Mouse (Mus musculus) kidney, postnatal 36 days (tissue): Measurements from ENCODE around the gene Mx1.

Experiments
- DNase-seq, 2 experiments: peaks; one replicate each; pipeline ENCODE4 v3.0.0; 2021 to 2022; ENCODE audit warnings: mixed read lengths in 2 of 2

Mx1 gene

GRCm38 (mm10) chr16:97462481-97463181, at the start of gene Mx1:
Gene Mx1 (minus strand): TSS chr16:97462907.
- DNase-seq: peak in 1 of 2 experiments; percentile 14

DNA sequence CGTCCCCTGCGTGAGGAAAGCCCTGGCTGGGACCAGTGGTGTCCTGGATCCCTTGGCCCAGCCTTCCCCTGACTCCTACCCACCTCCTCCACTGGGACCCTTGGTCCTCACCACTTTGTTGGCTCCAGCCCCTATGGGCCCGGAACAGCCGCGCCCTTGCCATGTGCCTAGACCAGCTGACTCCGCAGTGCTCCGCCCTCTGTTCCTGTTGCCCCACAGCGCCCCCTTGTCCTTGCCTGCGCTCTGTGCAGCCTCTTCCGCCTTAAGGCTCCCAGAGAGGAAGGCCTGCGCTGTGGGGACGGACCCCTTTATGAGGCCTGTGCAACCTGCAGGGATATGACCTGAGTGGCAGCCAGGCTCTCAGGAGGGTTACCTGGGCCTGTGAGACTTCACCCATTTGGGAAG, 49.6 kb upstream of the Mx1 start:
- no peak for DNase-seq

DNA sequence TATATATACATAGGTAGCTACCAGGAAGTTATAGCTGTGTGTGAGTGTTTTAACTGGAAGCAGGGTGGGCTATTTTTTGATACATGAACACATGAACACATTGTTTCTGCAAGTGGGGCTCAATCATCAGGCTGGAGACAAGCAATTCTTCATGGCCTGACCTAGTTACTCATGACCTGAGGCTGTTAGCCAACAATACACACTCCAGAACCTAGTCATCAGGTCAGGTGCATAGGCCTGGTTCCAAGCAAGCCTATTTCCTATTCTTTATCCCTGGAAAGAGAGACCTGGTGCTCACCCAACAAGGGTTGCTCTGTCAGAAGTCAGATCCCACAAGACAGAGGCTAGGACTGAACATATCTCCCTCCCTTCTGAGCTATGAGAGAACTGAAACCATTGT, 48.8 kb upstream of the Mx1 start:
- DNase-seq: no peak

DNA sequence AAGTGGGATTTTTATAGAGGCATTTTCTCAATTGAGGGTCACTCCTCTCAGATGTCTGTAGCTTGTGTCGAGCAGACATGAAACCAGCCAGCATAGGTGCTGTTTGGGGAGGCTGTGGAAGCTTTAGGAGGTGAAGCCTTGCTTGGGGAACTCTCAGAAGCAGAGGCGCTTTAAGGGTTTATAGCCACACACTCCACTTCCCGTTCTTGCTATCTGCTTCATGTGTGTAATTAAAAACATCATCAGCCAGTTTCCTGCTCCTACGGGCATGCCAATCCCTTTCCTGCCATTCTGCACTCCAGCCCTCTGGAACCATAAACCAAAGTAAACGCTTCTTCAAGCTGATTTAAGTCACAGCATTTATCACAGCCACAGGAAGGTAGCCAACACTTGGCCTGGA, 48.1 kb upstream of the Mx1 start:
- no peak for DNase-seq

- DNase-seq: no peak
These were observed 45.1 kb upstream of the Mx1 start for GRCm38 (mm10) chr16:97507783-97508182.

- peak; percentile 5 to 17 for DNase-seq
These were observed 42.1 kb upstream of the Mx1 start for GRCm38 (mm10) chr16:97504793-97505192.

DNA sequence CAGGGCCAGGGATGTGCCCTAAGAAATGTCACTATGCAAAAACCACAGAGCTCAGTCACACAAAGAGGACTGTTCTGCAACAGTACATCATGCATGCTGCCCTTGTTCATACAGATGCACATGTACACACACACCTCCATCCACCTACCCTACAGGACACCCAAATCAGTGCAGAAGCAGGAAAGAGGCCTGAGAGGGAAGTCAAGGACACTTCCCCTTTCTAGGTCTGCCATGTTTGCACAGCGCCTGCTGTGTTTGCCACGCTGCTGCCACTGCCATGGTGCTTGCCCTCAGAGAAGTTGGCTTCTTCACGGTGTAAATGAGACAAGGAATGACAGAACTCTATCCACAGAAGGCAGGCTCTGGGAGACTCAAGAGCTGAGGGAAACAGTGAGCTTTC, 41.1 kb upstream of the Mx1 start:
- DNase-seq: no peak

DNA sequence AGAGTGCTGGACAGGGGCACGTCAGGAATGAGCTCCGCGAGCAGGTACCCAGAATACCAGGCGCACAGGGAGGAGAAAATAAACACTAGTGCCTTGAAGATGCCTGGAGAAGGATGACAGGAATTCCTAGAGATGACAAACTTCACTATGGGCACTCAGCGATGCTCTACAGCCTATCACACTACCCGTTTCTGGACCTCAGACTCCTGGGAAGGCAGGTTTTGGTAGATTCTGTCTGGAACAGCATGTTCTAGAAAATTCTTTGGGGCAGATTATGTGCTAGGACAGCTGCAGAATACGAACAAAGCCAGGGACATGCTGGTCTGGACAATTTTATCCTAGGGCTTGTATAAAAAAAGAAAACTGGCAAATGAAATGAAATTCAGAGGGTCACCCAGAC, 38.2 kb upstream of the Mx1 start:
- DNase-seq: no peak

- no peak for DNase-seq
These were observed 36.7 kb upstream of the Mx1 start for GRCm38 (mm10) chr16:97499450-97499849.

DNA sequence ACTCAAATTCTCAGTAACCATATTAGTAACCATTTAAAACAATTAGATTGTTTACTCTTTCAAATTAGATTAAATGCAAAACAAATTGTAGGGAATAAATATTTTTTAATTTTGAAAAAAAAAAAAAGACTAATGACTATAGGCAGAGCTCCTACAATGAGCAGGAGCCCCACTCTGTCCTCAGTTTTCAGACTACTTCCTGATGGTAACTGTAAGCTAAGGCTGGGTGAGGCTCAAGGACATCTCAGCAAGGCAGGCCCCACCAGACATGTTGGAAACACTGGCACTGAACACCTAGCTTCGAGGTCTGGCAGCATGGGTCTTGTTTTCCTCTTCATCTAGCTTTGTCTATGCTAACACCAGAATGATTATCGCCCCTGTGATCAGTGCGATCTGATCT, 35.4 kb upstream of the Mx1 start:
- DNase-seq: no peak

DNA sequence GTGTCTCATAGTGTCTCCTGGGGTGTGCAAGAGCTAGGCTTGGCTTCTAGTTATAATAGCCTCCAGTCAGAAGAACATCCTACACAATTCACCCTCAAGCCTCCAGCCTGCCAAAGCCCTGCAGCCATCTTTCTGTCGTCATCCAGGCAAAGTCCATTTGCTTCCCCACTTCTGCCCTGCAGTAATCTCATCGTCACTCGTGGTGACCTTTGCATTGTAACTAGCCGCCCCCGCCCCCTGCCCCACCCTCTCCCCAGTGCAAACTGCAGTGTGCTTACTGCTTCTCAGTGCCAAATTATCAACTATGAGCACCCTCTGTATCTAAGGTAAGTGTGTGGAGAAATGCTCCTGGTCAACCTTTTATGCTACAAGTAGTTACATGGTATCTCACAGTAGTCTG, 35.0 kb upstream of the Mx1 start:
- no peak for DNase-seq

GRCm38 (mm10) chr16:97496026-97496425, 33.3 kb upstream of the Mx1 start:
- DNase-seq: no peak

DNA sequence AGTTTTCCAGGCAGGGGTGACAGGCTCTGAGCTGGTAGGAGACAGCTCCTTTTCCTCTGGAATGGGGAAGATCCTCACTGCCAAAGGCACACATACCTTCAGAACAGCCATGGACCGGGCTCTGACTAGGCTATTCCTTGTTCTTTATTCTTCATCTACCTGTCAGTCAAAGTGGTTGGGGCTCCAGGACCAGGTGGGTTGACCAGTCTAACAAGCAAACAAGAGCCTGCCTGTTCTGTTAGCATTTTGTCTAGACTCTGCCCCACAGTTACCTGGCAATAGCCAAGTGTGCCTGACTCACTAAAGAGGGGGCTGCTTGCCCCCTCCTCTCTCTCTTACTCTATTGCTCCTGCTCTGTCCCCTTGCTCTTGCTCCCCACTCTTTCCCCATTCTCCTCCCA, 29.7 kb upstream of the Mx1 start:
- DNase-seq: no peak

- no peak for DNase-seq
These were observed 15.9 kb upstream of the Mx1 start for GRCm38 (mm10) chr16:97478655-97479054.

- DNase-seq: no peak
These were observed 13.8 kb upstream of the Mx1 start for GRCm38 (mm10) chr16:97476524-97476923.

DNA sequence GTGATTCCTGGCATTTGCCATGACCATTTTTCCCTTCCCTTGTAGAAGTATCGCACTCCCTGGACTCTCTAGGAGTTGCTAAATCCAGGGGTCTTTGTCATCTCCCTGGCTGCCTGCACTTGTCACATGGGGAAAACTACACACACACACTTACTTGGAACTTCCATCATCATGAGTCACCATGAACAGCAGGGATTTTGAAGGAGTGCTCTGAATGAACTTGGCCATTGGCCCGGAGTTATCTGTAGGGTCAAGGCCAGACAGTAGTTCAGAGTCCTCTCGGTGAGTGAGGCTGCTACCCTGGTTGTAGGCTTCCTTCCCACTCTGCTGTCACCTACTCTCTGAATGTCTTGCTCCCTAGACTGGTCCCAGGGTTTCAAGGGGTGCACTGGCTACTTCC, 12.9 kb upstream of the Mx1 start:
- DNase-seq: no peak

GRCm38 (mm10) chr16:97474671-97475070, 12.0 kb upstream of the Mx1 start:
- no peak for DNase-seq

- DNase-seq: no peak
These were observed 5.5 kb upstream of the Mx1 start for GRCm38 (mm10) chr16:97467993-97468791.

DNA sequence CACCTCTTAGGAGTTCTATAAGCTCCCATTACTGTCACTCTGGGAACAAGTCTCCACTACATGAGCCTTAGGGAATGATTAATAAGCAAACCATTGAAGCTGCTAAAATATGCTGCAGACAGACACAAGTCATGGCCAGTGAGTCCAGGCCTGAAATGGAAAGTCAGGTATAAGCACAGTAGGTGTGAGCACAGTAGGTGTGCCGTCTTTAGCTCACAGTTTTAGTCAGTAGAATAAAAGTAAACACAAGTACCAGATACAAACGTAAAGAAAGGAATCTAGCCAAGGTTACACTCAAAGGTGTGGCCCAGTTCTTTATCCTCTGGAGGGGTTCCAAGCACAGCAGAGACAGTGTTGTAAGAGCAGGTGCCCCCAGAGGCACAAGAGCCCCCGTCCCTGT, 4.8 kb upstream of the Mx1 start:
- no peak for DNase-seq

- peak in 1 of 2 experiments; percentile 13 for DNase-seq
These were observed 3.7 kb upstream of the Mx1 start for GRCm38 (mm10) chr16:97466182-97466957.

DNA sequence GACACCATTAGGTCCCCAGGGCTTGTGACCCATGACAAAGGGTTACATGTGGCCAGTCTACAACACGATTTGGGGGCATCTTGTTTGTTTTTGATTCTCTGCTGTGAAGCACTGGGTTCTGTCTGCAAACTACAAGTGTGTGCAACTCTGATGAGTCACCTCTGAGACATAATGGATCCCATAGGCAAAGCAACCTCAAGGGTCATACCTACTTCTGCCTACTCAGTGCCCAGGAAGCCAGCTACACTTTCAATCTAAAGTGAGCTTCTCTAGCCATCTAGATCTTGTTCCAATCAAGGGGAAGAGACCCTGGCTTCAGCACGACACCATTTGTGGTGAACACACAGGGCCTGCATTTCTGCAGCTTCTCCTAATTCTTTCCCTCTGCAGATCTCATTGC, 1.4 kb downstream of the Mx1 start:
- DNase-seq: no peak

DNA sequence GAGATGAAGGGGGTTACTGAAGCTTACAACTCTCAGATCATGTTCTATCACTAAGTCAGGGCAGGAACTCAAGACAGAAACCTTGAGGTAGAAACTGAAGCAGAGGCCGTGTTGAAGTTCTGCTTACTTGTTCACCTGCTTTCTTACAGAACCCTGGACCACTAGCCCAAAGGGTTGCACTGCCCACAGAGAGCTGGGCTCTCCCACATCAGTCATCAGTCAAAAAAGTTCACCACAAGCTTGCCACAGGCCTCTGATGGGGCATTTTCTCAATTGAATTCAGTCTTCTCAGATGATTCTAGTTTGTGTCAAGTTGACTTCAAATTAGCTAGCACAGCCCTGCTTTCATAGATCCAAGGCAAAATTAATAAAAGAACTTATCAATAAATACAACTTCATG, 2.9 kb downstream of the Mx1 start:
- no peak for DNase-seq

- DNase-seq: no peak
These were observed 15.3 kb downstream of the Mx1 start for GRCm38 (mm10) chr16:97447386-97447785.
